Mouse (Mus musculus) neural tube, embryonic 15.5 days (tissue): ENCODE measurements around the gene Morf4l1. TPM values are rescaled to one million over a fixed set of nuclear protein-coding genes. Genes with fewer than 3 reads are reported as not detected.
A peak's percentile ranks its signal among the peaks of the same experiment; 100 is the strongest.

Source experiments
- ATAC-seq: fragments of 200-750 bp; cut with Nextera tagmentation; 2 replicates; pipeline ENCODE4 v1.8.0; 2017; ENCODE audit warnings: mild to moderate bottlenecking, moderate TSS enrichment, moderate library complexity; ENCODE audit not compliant: low FRiP score
- H3K27ac ChIP-seq: fragments of 300-500 bp; sonication (generic); replicated peaks from 2 replicates; pipeline ENCODE4 v1.5.1; 2015; ENCODE audit warnings: mild to moderate bottlenecking, inconsistent platforms
- H3K27me3 ChIP-seq: fragments of 300-500 bp; sonication (generic); replicated peaks from 2 replicates; pipeline ENCODE4 v1.6.1; 2015; ENCODE audit warnings: inconsistent platforms
- H3K36me3 ChIP-seq: fragments of 300-500 bp; sonication (generic); 2 replicates; pipeline ENCODE4 v1.6.1; 2015; ENCODE audit warnings: inconsistent platforms
- H3K4me1 ChIP-seq: fragments of 300-500 bp; sonication (generic); 2 replicates; pipeline ENCODE4 v1.6.1; 2015; ENCODE audit warnings: inconsistent platforms
- H3K4me2 ChIP-seq: fragments of 300-500 bp; sonication (generic); 2 replicates; pipeline ENCODE4 v1.6.1; 2015; ENCODE audit warnings: inconsistent platforms, mild to moderate bottlenecking, moderate library complexity
- H3K4me3 ChIP-seq: fragments of 300-500 bp; sonication (generic); replicated peaks from 2 replicates; pipeline ENCODE4 v1.5.1; 2015; ENCODE audit warnings: mild to moderate bottlenecking, inconsistent platforms
- H3K9ac ChIP-seq: fragments of 300-500 bp; sonication (generic); replicated peaks from 2 replicates; pipeline ENCODE4 v1.6.1; 2015; ENCODE audit warnings: mild to moderate bottlenecking, inconsistent platforms
- H3K9me3 ChIP-seq: fragments of 300-500 bp; sonication (generic); replicated peaks from 2 replicates; pipeline ENCODE4 v1.6.1; 2016; ENCODE audit warnings: inconsistent platforms
- WGBS: fragments of 180-500 bp; shearing (Covaris S2); methylation state at CpG from one replicate; pipeline ENCODE4 v1.1.7; 2015; ENCODE audit warnings: mixed read lengths; 5-methylcytosine and 5-hydroxymethylcytosine counted together
- polyA plus RNA-seq: library from polyadenylated mRNA; unstranded; fragments of >200 nt; fragmentation: Nextera tagmentation; extraction: Ambion mirVana; gene quantifications from 2 replicates; pipeline ENCODE4 v1.2.1, GENCODE M21; 2015

Morf4l1 gene
- polyA plus RNA-seq, 1 experiment from 2014 or later: 554 TPM

DNA sequence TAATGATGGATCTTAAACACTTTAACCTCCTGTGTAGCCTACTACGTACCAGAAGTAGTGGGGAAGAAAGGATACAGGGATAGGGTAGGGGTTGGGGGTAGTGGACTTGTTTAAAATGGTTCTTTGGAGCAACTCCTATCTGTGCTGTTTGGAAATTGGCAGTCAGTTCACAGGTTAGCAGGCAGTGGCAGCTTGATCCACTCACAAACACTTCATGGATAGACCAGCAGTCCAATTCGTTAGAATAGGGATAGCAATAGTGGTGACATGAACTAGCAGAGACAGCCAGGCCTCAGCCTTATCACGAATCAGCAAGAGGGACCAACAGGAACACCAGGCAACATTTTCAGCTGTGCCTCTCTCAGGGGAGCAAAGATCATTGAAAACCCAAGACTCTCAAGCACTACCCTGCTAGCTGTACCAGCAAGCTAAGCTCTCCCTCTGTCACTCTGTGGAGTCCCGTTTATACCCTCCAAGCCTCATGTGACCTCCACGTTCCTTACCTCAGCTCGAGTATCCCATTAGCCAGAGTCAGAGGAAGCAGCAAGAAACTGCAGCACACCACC is 14.1 kb upstream of the Morf4l1 start:
- no peak overlapping the region for H3K9ac ChIP-seq
- H3K9me3 ChIP-seq: no peaks in the 10 kb centered on the region
- 87% methylated on average over 6 of the region's 6 CpGs for WGBS
- H3K27me3 ChIP-seq: no peaks in the 10 kb centered on the region
- H3K36me3 ChIP-seq: no peaks in the 10 kb centered on the region
- no peak overlapping the region for H3K27ac ChIP-seq
- H3K4me3 ChIP-seq: no peak overlapping the region
- no peak overlapping the region for H3K4me2 ChIP-seq
- ATAC-seq: no peak
- H3K4me1 ChIP-seq: peaks cover 13% of the 10 kb centered on the region; the same call in 1 of the 2 replicates

DNA sequence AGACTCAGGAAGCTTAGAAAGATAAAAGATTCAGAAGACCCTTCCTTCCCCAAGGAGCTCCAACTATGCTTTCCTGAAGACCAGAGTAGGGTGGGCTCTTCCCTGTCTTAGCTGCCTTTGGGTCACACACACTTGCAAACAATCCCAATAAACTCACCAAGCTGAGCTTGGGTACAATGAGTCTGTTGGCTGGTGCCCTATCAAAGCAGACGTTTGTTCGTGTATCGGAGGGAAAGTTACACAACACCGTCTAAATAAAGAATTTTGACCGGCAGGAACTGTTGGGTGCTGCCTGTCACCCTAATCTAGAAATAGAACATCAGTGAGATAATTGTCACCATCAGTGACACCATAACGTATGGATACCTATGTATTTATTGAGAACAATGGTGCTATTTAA is 12.6 kb upstream of the Morf4l1 start:
- Histone ChIP-seq H3K4me2 (peak overlapping the region; percentile 42; the same call in 1 of the 2 replicates), H3K27me3 (no peaks in the 10 kb centered on the region), H3K36me3 (no peaks in the 10 kb centered on the region), H3K4me1 (peaks cover 13% of the 10 kb centered on the region; the same call in 1 of the 2 replicates), H3K9me3 (no peaks in the 10 kb centered on the region), H3K9ac (no peak overlapping the region), H3K4me3 (no peak overlapping the region), H3K27ac (no peak overlapping the region)
- ATAC-seq: no peak
- 68% methylated on average over 6 of the region's 6 CpGs for WGBS

DNA sequence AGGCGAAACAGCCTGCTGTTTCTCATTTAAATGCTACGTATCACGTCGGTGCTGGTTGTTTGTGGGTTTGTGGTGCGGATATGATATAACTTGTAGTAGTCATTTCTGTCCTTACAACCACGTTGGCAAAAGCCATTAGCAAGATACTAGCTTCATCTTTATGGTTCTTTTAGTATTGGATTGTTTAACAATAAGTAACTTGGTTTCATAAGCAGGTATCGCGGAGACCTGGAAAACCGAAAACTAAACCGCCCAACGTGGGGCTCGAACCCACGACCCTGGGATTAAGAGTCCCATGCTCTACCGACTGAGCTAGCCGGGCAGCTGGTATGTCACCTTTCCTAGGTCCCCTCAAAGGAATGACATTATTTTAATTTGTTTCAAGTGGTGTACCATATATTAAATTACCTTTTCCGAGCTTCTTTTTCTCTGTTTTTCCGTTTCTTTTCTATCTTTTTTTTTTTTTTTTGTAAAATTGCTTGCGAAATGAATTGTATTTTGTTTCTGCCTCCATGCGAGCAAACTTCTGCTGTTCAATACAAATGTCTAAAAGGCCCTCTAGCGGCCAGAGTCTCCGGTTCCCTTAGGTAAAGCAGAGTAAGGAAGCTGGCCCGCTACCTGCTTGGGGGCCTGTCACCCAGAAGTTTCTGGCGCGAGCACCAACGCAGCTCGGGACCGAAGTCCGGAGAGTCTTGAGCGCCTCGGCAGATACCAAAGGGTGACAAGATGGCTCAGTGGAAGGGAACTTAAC is 11.9 kb upstream of the Morf4l1 start:
- Histone ChIP-seq H3K9me3 (no peaks in the 10 kb centered on the region), H3K4me2 (peak overlapping the region; percentile 42), H3K27me3 (no peaks in the 10 kb centered on the region), H3K27ac (no peak overlapping the region), H3K36me3 (no peaks in the 10 kb centered on the region), H3K4me1 (peaks cover 13% of the 10 kb centered on the region; the same call in 1 of the 2 replicates), H3K4me3 (peak overlapping the region; percentile 24), H3K9ac (no peak overlapping the region)
- peak; percentile 64 for ATAC-seq
- 2% methylated on average over 30 of the region's 30 CpGs for WGBS

DNA sequence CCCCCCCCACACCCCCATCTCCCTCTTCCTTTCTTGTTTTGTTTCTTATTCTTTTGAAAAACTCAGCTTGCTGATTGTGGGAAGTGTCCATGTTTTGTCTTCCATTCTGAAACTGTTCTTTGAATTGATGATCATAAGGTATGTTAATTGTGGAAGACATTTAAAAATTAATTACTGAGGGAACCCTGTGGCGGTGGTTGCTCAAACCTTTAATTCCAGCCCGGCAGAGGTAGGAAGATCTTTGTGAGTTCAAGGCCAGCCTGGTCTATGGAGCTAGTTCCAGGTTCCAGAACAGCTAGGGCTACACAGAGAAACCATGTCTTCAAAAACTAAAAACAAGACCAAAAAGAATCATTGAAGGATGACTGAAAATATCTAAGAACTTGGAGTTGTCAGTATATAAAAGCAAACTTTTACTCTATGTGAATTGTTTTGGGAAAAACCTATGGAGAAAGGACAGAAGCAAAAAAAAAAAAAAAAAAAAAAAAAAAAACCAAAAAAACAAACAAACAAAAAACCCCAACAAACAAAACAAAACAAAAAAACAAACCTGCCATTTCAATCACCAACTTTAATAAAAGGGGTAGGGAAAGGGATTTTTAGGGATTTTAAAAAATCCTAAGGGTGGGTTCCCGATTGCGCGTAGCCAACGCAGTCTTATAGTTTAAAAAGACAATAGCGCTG is 11.0 kb upstream of the Morf4l1 start:
- Histone ChIP-seq H3K9me3 (no peaks in the 10 kb centered on the region), H3K27me3 (no peaks in the 10 kb centered on the region), H3K9ac (no peak overlapping the region), H3K27ac (no peak overlapping the region), H3K4me3 (peak overlapping the region; percentile 14), H3K4me2 (peak overlapping the region; percentile 42), H3K4me1 (peaks cover 13% of the 10 kb centered on the region; the same call in 1 of the 2 replicates), H3K36me3 (no peaks in the 10 kb centered on the region)
- no peak for ATAC-seq
- WGBS: 14% methylated on average over 7 of the region's 7 CpGs

DNA sequence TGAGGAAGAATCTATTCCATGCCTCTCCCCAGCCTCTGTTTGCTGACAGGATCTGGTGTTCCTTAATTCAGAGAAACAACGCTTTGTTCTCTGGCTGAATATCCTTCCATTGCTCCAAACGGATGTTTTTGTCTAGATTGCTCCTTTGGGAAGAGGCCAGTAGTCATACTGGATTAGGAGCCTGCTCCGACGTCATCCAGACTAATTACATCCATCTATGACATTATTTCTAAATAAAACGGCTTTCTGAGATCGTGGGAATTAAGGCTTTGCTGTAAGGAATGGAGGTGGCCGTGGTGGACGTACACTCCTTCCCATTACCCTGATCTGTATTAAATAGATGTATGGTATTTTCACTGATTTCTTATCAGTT is 10.3 kb upstream of the Morf4l1 start:
- 0 out of 2 replicates have a peak, but pooled peaks have one; percentile 32 for ATAC-seq
- Histone ChIP-seq H3K9ac (0 out of 2 replicates have a peak overlapping the region, but pooled peaks have one; percentile 17), H3K36me3 (no peaks in the 10 kb centered on the region), H3K4me2 (peak overlapping the region; percentile 29), H3K4me1 (peaks cover 13% of the 10 kb centered on the region; the same call in 1 of the 2 replicates), H3K27ac (no peak overlapping the region), H3K4me3 (no peak overlapping the region), H3K27me3 (no peaks in the 10 kb centered on the region), H3K9me3 (no peaks in the 10 kb centered on the region)
- WGBS: 19% methylated on average over 8 of the region's 8 CpGs

DNA sequence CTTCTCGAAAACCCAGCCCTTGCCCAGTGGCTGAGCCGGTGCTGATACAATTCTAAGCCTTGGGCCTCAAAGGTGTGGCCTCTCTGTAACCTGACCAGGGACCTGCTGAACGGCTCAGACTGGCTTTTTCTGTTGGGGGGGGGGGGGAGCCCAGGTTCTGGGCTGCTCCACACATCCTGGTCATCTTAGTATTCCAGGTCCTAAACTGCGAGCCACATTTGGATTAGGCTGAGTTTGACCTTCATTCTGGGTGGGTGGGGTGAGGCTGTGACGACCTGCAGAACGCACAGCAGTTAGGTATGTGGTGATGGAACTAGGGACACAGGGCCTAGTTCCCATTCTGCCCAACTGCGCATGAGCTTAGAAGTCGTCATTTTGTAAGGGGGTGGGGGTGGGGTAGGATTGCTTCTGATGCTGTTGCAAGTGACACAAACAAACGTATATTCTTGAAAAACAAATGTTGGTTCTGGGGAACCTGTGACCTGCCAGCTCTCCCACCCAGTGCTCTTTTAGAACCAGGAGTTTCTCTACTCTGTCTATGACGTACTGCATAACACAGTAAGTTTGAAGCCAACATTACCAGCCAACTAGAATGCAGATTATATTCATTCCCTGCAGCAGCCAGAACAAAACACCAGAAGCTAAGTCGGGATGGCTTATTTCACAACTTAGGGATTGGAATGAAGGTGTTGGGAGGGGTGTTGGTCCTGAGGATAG is 9.7 kb upstream of the Morf4l1 start:
- H3K27ac ChIP-seq: no peak overlapping the region
- 0 out of 2 replicates have a peak, but pooled peaks have one; percentile 19 for ATAC-seq
- H3K4me1 ChIP-seq: peaks cover 13% of the 10 kb centered on the region; the same call in 1 of the 2 replicates
- no peaks in the 10 kb centered on the region for H3K36me3 ChIP-seq
- 38% methylated on average over 11 of the region's 11 CpGs for WGBS
- no peaks in the 10 kb centered on the region for H3K27me3 ChIP-seq
- H3K9me3 ChIP-seq: no peaks in the 10 kb centered on the region
- peak overlapping the region; percentile 29 for H3K4me2 ChIP-seq
- H3K9ac ChIP-seq: 0 out of 2 replicates have a peak overlapping the region, but pooled peaks have one; percentile 17
- no peak overlapping the region for H3K4me3 ChIP-seq

DNA sequence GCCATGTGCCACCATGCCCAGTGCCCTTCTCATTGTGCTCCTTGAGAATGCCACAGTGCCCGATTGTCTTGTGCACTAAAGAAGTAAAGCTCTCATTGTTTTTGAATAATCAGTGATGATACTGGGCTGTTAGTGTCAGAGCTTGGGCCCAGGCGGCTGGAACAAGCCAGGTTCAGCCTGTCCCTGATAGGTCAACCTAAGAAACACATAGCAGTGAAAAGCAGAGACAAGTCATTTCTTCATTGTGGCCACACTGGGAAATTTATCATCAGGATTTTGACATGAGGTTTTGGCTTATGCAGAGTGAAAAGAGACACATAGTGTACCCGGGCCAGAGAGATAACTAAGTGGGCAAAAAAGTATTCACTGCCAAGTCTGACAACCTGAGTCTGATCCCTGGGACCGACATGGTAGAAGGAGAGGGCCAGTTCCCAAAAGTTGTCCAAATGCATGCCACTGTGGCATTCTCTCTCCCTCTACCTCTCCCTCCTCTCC is 7.7 kb upstream of the Morf4l1 start:
- Histone ChIP-seq H3K9me3 (no peaks in the 10 kb centered on the region), H3K4me2 (no peak overlapping the region), H3K36me3 (no peaks in the 10 kb centered on the region), H3K4me1 (peaks cover 13% of the 10 kb centered on the region; the same call in 1 of the 2 replicates), H3K27me3 (no peaks in the 10 kb centered on the region), H3K27ac (no peak overlapping the region), H3K4me3 (no peak overlapping the region), H3K9ac (no peak overlapping the region)
- WGBS: 59% methylated on average over 4 of the region's 4 CpGs
- ATAC-seq: no peak

DNA sequence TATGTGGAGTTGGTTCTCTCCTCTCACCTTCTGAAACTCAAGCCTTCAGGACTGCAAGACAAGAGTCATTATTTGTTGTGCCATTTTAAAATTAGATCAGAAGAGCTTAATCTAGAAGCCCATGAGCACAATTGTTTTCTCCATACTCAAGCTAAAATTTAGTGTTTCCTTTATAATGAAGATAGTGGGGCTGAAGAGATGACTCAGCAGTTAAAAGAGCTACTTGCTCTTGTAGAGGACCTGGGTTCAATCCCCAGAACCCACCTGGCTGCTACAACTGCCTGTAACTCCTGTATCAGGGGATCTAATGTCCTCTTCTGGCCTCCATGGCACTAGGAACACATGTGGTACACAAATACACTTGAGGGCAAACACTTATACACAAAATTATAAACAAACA is 2.7 kb upstream of the Morf4l1 start:
- Histone ChIP-seq H3K36me3 (no peaks in the 10 kb centered on the region), H3K27me3 (no peaks in the 10 kb centered on the region; the same call in 1 of the 2 replicates), H3K4me2 (no peak overlapping the region), H3K4me3 (no peak overlapping the region), H3K27ac (no peak overlapping the region), H3K4me1 (peaks cover 12% of the 10 kb centered on the region), H3K9me3 (no peaks in the 10 kb centered on the region), H3K9ac (no peak overlapping the region)
- no peak for ATAC-seq

DNA sequence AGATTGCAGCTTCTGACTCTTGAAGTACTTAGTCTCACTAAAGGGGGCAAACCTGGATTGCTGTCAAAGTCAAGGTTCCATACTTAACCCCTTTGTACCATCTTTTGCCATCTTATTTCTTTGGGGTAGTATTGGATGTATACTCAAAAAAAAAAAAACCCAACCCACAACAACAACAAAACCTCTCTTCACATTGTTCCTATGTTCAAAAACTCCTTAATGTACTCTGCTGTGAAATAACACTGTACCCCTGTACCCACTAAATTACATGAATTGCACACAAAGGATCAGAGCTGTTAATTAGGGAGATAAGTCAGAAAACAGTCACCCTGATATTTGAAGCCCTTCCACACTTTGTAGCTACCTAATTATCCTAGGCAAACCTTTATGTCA is 730 bp upstream of the Morf4l1 start:
- no peak for ATAC-seq
- Histone ChIP-seq H3K27me3 (no peaks in the 10 kb centered on the region; the same call in 1 of the 2 replicates), H3K4me2 (peak overlapping the region; percentile 72), H3K27ac (peak overlapping the region; percentile 82), H3K9me3 (no peaks in the 10 kb centered on the region), H3K9ac (peak overlapping the region; percentile 69; the same call in 1 of the 2 replicates), H3K4me1 (peaks cover 26% of the 10 kb centered on the region), H3K36me3 (no peaks in the 10 kb centered on the region), H3K4me3 (peak overlapping the region; percentile 84)

DNA sequence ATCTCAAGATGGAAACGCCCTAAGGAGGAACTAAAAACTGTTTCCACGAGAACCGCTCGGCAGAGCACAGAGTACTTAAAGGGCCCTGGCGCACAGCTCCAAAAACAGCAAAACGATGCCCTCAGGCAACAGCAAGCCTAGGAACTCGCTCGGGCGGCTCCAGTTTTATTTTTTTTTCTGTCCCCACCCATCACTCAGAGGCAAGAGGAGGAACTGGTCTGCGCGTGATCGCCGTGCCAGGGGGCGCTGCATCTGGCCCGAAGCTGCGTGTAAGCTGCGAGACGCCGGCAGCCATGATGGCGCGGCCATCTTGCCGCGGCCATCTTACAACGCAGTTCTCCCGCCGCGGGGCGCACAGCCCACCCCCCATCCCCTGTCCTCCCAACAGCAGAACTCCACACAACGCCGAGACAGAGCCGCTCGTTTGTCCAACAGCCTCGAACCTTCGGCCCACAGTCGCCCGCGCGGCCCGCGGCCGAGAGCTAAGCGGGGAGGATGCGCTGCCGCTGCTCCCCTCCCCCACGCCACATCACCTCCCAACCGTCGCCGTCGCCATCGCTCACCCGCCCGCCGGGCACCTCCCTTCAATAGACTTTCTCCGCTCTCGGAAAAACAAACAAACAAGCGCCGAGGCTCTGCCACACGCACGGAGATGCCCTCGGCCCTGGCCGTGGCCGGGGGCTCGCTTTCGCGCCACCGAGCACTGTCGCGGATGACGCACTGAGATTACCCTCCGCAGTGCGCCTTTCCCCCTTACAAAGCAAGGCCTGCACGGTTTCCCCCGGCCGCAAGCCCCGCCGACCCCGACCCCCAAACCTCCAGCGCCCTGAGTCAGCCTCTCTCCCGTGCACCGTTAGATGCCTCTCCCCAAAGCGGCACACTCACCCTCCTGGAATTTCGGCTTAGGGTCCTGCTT is 665 bp downstream of the Morf4l1 start:
- H3K4me2 ChIP-seq: peak overlapping the region; percentile 76
- ATAC-seq: peak; percentile 80
- under 1% methylated on average over 82 of the region's 82 CpGs for WGBS
- 0 out of 2 replicates have a peak, but pooled peaks cover under 1% of the 10 kb centered on the region for H3K36me3 ChIP-seq
- peaks cover 37% of the 10 kb centered on the region for H3K4me1 ChIP-seq
- peak overlapping the region; percentile 99 for H3K27ac ChIP-seq
- H3K27me3 ChIP-seq: no peaks in the 10 kb centered on the region; the same call in 1 of the 2 replicates
- H3K9me3 ChIP-seq: no peaks in the 10 kb centered on the region
- peak overlapping the region; percentile 97 for H3K9ac ChIP-seq
- H3K4me3 ChIP-seq: peak overlapping the region; percentile 84
